Mouse (Mus musculus): ENCODE results near the gene Ccdc110. TPM values are rescaled to one million over a fixed set of nuclear protein-coding genes. Genes with fewer than 3 reads are reported as not detected.

Ccdc110 gene
- total RNA-seq, 4 experiments from 2014 or later, result 0.53 to 1.2 (median 0.77) TPM

DNA sequence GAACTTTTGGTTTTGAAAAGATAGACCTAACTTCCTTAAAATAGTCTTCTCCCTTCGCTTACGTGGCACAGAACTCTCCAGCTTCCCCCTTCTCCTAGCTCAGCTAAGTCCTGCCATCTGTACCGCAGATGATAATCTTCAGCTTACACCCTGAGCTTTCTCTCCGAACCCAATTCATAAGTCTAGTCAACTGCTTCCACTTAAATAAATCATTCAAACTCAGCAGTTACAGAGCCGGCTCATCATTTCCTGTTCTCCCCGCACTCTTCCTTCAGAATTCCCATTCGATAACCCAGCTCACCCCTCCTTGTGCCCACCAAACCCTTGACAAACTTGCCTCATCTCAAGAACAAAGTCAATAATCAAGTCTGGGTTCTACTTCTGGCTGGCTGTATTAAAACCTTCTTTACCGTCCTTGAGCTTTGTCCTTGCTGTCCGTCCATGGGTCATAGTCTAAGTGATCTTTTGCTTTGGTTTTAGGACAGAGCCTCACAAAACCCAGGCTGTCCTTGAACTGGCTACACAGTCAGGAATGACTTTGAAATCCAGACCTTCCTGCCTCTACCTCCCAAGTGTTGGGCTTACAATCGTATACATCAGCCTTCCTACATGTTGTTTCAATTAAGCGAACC, 41.5 kb downstream of the Ccdc110 start:
- DNase-seq (ENCODE audit: low spot score in 2 of 2), result no peak

- DNase-seq (ENCODE audit: low spot score in 2 of 2), result no peak
Observed at GRCm38 (mm10) chr8:45986665-45987064, 52.2 kb downstream of the Ccdc110 start.

DNA sequence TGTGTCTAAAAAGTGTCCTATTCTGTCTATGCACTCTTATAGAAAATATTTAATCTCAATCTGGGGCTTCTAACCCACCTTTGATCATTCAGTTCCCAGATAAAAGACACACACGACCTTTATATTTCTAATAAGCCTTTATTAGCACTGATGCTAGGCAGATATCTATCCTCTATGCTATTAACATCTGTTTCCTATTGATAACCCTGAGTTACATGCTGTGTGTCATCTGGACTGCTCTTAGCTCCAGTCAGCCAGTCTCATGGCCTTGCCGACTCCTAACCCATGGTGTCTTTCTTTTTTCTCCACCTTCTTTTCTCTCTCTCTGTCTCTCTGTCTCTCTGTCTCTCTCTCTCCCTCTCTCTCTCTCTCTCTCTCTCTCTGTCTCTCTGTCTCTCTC, 53.8 kb downstream of the Ccdc110 start:
- DNase-seq (ENCODE audit: low spot score in 2 of 2), result no peak

DNA sequence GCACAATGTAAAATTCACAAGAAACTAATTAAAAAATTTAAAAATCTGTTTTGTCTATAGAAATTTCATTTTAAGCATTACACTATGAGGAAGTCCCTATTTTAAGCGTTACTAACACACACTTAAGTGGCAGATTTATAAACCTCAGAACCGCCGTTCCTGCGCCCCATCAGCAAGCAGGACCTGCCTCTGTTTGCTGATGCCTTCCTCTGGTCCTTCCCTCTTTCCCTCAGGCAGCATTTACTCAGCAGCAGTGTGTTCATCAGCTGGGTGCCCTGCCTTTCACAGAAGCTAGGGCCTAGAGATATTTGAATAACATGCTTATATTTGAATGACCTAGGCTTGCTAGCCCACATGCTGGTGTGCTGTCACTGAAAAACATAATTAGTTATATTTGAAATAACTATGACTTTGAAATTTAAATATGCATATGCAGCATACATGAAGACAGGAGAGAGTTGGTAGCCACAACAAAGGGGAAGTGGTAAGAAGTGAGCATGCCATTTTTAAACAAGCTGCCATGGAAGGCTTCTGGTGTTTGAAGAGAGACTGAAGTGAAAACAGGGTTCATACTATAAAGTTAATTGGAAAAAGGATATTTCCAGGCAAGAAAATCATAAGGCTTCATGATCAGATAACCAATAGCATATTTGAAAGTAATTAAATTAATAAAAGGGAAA, 56.4 kb downstream of the Ccdc110 start:
- no peak for DNase-seq (ENCODE audit: low spot score in 2 of 2)

Other genes with a start within 250 kb of the Ccdc110 start
- gene Pdlim3, start 49.2 kb upstream of the Ccdc110 start, total RNA-seq (2022), result 1 to 10 TPM; 1.2 to 2.3 (median 1.9) TPM
- 1 to 10 TPM; 2.2 to 3.9 (median 2.6) TPM for gene 1700029J07Rik, start 40.6 kb downstream of the Ccdc110 start, total RNA-seq (2022)
- 10 to 100 TPM; 57.0 to 62.2 (median 57.7) TPM for gene Ufsp2, start 40.9 kb downstream of the Ccdc110 start, total RNA-seq (2022)
- under 1 TPM; 0.30 to 0.87 (median 0.67) TPM for gene Lrp2bp, start 64.7 kb downstream of the Ccdc110 start, total RNA-seq (2022)
- 10 to 100 TPM in 3 of 4 experiments, 1 to 10 TPM in 1; 8.4 to 16.5 (median 12.2) TPM for gene Ankrd37, start 71.1 kb downstream of the Ccdc110 start, total RNA-seq (2022)
- gene Cfap97, start 217.2 kb downstream of the Ccdc110 start, total RNA-seq (2022), result 10 to 100 TPM; 23.9 to 27.6 (median 25.7) TPM
- gene Snx25, start 217.5 kb downstream of the Ccdc110 start, total RNA-seq (2022), result 10 to 100 TPM; 45.8 to 54.7 (median 48.7) TPM

Data from left cerebral cortex, adult 8-10 months (tissue).